Mouse (Mus musculus) layer of hippocampus, adult 11-12 months (tissue): Measurements from ENCODE around the gene Nxph4.

Source experiments
- DNase-seq: peaks from one replicate; pipeline ENCODE4 v3.0.0; 2022; ENCODE audit warnings: low spot score

Gene Nxph4

GRCm38 (mm10) chr10:127515271-127515982 is 18.9 kb downstream of the Nxph4 start:
- DNase-seq = no peak

GRCm38 (mm10) chr10:127514764-127515163 is 19.6 kb downstream of the Nxph4 start, which contains the start of gene Ndufa4l2:
Gene Ndufa4l2, plus strand, starts transcription at chr10:127514967.
- no peak for DNase-seq

GRCm38 (mm10) chr10:127514111-127514698 is 20.2 kb downstream of the Nxph4 start:
- DNase-seq = no peak

GRCm38 (mm10) chr10:127513501-127514091 is 20.8 kb downstream of the Nxph4 start:
- DNase-seq = no peak

GRCm38 (mm10) chr10:127512813-127513212 is 21.5 kb downstream of the Nxph4 start:
- DNase-seq = peak; percentile 97

GRCm38 (mm10) chr10:127512307-127512666 is 22.1 kb downstream of the Nxph4 start:
- DNase-seq = no peak

GRCm38 (mm10) chr10:127511634-127512306 is 22.6 kb downstream of the Nxph4 start:
- DNase-seq = peak; percentile 88

- DNase-seq = no peak
Measured at GRCm38 (mm10) chr10:127510895-127511617, 23.3 kb downstream of the Nxph4 start.

GRCm38 (mm10) chr10:127509837-127510701 is 24.3 kb downstream of the Nxph4 start:
- no peak for DNase-seq

GRCm38 (mm10) chr10:127509051-127509836 is 25.1 kb downstream of the Nxph4 start:
- DNase-seq = peak; percentile 88

- peak; percentile 80 for DNase-seq
Measured at GRCm38 (mm10) chr10:127508239-127508638, 26.1 kb downstream of the Nxph4 start.

- no peak for DNase-seq
Measured at GRCm38 (mm10) chr10:127500894-127501893, 33.2 kb downstream of the Nxph4 start, which contains the start of gene Stac3. Gene Stac3, plus strand, starts transcription at chr10:127501686.

GRCm38 (mm10) chr10:127500042-127500441 is 34.3 kb downstream of the Nxph4 start:
- DNase-seq = no peak

- no peak for DNase-seq
Measured at GRCm38 (mm10) chr10:127499516-127499915, 34.8 kb downstream of the Nxph4 start.

GRCm38 (mm10) chr10:127496156-127496555 is 38.2 kb downstream of the Nxph4 start:
- DNase-seq = no peak

GRCm38 (mm10) chr10:127492118-127492517 is 42.2 kb downstream of the Nxph4 start:
- no peak for DNase-seq

GRCm38 (mm10) chr10:127491128-127491512 is 43.2 kb downstream of the Nxph4 start:
- no peak for DNase-seq

- no peak for DNase-seq
Measured at GRCm38 (mm10) chr10:127490160-127491127, 43.9 kb downstream of the Nxph4 start.
